Mouse (Mus musculus): ENCODE measurements around the gene Cdip1. TPM values are rescaled to one million over a fixed set of nuclear protein-coding genes. Genes with fewer than 3 reads are reported as not detected.

Cdip1 gene
- total and polyA plus RNA-seq, 3 experiments = 22.2 to 28.0 (median 22.3) TPM

GRCm38 (mm10) chr16:4730776-4731358, 59.2 kb downstream of the Cdip1 start:
- peaks cover 0 to 16% of the 10 kb centered on the region in 2 experiments for H3K36me3 ChIP-seq (replicated peaks in 1 of 2; ENCODE audit: control insufficient read depth in 1 of 2, insufficient read depth in 1 of 2, low read length in 1 of 2)
- no peak for DNase-seq (ENCODE audit: extremely low read depth)
- H3K27me3 ChIP-seq (replicated peaks) = no peaks in the 10 kb centered on the region
- H3K27ac ChIP-seq (ENCODE audit: insufficient read depth, low read depth) = no peak overlapping the region
- H3K79me2 ChIP-seq (replicated peaks; ENCODE audit: control insufficient read depth, extremely low read depth, insufficient read depth, poor library complexity, severe bottlenecking) = peaks cover 59% of the 10 kb centered on the region
- dilution Hi-C loops (cut with MboI; ENCODE audit: extremely low pct_ligation_motif_present, extremely low pct_unique_long_range_greater_than_20kb, low sequenced_read_pairs) (no loop called here), in situ Hi-C loops (cut with MboI; ENCODE audit: low pct_ligation_motif_present, low pct_unique_long_range_greater_than_20kb, low sequenced_read_pairs) (no loop called here)
- H3K4me1 ChIP-seq (ENCODE audit: control insufficient read depth in 1 of 2, insufficient read depth in 2 of 2) = peaks cover 6 to 58% of the 10 kb centered on the region in 2 experiments; a peak in 3 of 4 replicates
- TF ChIP-seq RAD21 (IDR thresholded peaks at IDR 0.05; ENCODE audit: low read depth, low read length) (no peak), USF1 (IDR thresholded peaks at IDR 0.05; ENCODE audit: low read depth, low read length) (no peak), MEF2A (IDR thresholded peaks at IDR 0.05; ENCODE audit: borderline replicate concordance, low read depth, low read length) (no peak), ZKSCAN1 (IDR thresholded peaks at IDR 0.05; ENCODE audit: borderline replicate concordance, low read depth, low read length) (no peak), HCFC1 (IDR thresholded peaks at IDR 0.05; ENCODE audit: low read depth, low read length) (no peak), ZNF384 (IDR thresholded peaks at IDR 0.05; ENCODE audit: low read depth, low read length) (peak; percentile 91), CHD2 (IDR thresholded peaks at IDR 0.05; ENCODE audit: low read length) (no peak), MAZ (IDR thresholded peaks at IDR 0.05; ENCODE audit: low read depth, low read length) (no peak), JUND (conservative IDR thresholded peaks at IDR 0.05; ENCODE audit: low read depth, low read length) (no peak), EP300 (IDR thresholded peaks at IDR 0.05; ENCODE audit: low read length) (peak; percentile 9; the same call in 1 of the 2 replicates), NRF1 (IDR thresholded peaks at IDR 0.05; ENCODE audit: low read depth, low read length) (no peak)
- H3K4me3 ChIP-seq (replicated peaks in 1 of 3; ENCODE audit: low read depth in 2 of 3, low read length in 2 of 3, poor library complexity in 1 of 3) = no peak overlapping the region
- no peak overlapping the region for H3K4me2 ChIP-seq (ENCODE audit: insufficient read depth, low read depth, poor library complexity, severe bottlenecking)
- H3K9me3 ChIP-seq (replicated peaks; ENCODE audit: low read length) = no peaks in the 10 kb centered on the region
- no peak overlapping the region for H3K9ac ChIP-seq (ENCODE audit: insufficient read depth, low read depth)

GRCm38 (mm10) chr16:4727963-4728362, 62.1 kb downstream of the Cdip1 start:
- Histone ChIP-seq H3K4me2 (ENCODE audit: insufficient read depth, low read depth, poor library complexity, severe bottlenecking) (0 out of 2 replicates have a peak overlapping the region, but pooled peaks have one; percentile 3), H3K4me1 (ENCODE audit: control insufficient read depth in 1 of 2, insufficient read depth in 2 of 2) (peaks cover 6 to 53% of the 10 kb centered on the region in 2 experiments), H3K27me3 (replicated peaks) (no peaks in the 10 kb centered on the region), H3K9me3 (replicated peaks; ENCODE audit: low read length) (no peaks in the 10 kb centered on the region), H3K4me3 (replicated peaks in 1 of 3; ENCODE audit: low read depth in 2 of 3, low read length in 2 of 3, poor library complexity in 1 of 3) (peak overlapping the region in 1 of 3 experiments; percentile 20), H3K27ac (ENCODE audit: insufficient read depth, low read depth) (no peak overlapping the region), H3K79me2 (replicated peaks; ENCODE audit: control insufficient read depth, extremely low read depth, insufficient read depth, poor library complexity, severe bottlenecking) (peaks cover 49% of the 10 kb centered on the region), H3K36me3 (replicated peaks in 1 of 2; ENCODE audit: control insufficient read depth in 1 of 2, insufficient read depth in 1 of 2, low read length in 1 of 2) (peaks cover 0 to 5% of the 10 kb centered on the region in 2 experiments), H3K9ac (ENCODE audit: insufficient read depth, low read depth) (no peak overlapping the region; the same call in 1 of the 2 replicates)
- in situ Hi-C loops (cut with MboI; ENCODE audit: low pct_ligation_motif_present, low pct_unique_long_range_greater_than_20kb, low sequenced_read_pairs) = no loop called here
- TF ChIP-seq ZNF384 (IDR thresholded peaks at IDR 0.05; ENCODE audit: low read depth, low read length) (no peak), ZC3H11A (IDR thresholded peaks at IDR 0.05; ENCODE audit: low read depth, low read length) (no peak), RCOR1 (conservative IDR thresholded peaks at IDR 0.05; ENCODE audit: low read depth, low read length) (no peak), EP300 (IDR thresholded peaks at IDR 0.05; ENCODE audit: low read length) (0 out of 2 replicates have a peak, but pooled peaks have one; percentile 32), MYC (IDR thresholded peaks at IDR 0.05; ENCODE audit: low read depth, low read length) (no peak), KAT2A (IDR thresholded peaks at IDR 0.05; ENCODE audit: insufficient replicate concordance, low read length) (no peak), UBTF (IDR thresholded peaks at IDR 0.05; ENCODE audit: low read depth, low read length) (no peak), MEF2A (IDR thresholded peaks at IDR 0.05; ENCODE audit: borderline replicate concordance, low read depth, low read length) (no peak), GABPA (IDR thresholded peaks at IDR 0.05; ENCODE audit: insufficient replicate concordance, low read depth, low read length) (no peak), CHD1 (IDR thresholded peaks at IDR 0.05; ENCODE audit: low read depth, low read length) (no peak), POLR2A (IDR thresholded peaks at IDR 0.05; ENCODE audit: low read depth, low read length) (no peak), HCFC1 (IDR thresholded peaks at IDR 0.05; ENCODE audit: low read depth, low read length) (no peak), MXI1 (IDR thresholded peaks at IDR 0.05; ENCODE audit: low read depth, low read length) (0 out of 2 replicates have a peak, but pooled peaks have one; percentile 12), JUN (IDR thresholded peaks at IDR 0.05; ENCODE audit: insufficient read depth, low read depth, low read length) (no peak)
- dilution Hi-C loops (cut with MboI; ENCODE audit: extremely low pct_ligation_motif_present, extremely low pct_unique_long_range_greater_than_20kb, low sequenced_read_pairs) = no loop called here
- peak; percentile 47 for DNase-seq (ENCODE audit: extremely low read depth)

Measured in CH12.LX (cell line).